Mouse (Mus musculus) stomach, postnatal 0 days (tissue): Measurements from ENCODE around the gene Pkp3.

Experiments used
- CTCF ChIP-seq: IDR thresholded peaks from 2 replicates; pipeline ENCODE4 v1.5.1; 2016; ENCODE audit warnings: antibody characterized with exemption, low read depth, mild to moderate bottlenecking, moderate library complexity
- EP300 ChIP-seq: optimal IDR thresholded peaks from 2 replicates; pipeline ENCODE3; 2016; ENCODE audit warnings: antibody characterized with exemption

- TF ChIP-seq CTCF (no peak), EP300 (no peak)
These were observed 28.7 kb upstream of the Pkp3 start for GRCm38 (mm10) chr7:141049326-141049725.
